Mouse (Mus musculus) cerebellum, adult 11-12 months (tissue): Measurements from ENCODE around the gene Ciapin1.

ENCODE experiments used
- DNase-seq: peaks from one replicate; pipeline ENCODE4 v3.0.0; 2022

Gene Ciapin1

DNA sequence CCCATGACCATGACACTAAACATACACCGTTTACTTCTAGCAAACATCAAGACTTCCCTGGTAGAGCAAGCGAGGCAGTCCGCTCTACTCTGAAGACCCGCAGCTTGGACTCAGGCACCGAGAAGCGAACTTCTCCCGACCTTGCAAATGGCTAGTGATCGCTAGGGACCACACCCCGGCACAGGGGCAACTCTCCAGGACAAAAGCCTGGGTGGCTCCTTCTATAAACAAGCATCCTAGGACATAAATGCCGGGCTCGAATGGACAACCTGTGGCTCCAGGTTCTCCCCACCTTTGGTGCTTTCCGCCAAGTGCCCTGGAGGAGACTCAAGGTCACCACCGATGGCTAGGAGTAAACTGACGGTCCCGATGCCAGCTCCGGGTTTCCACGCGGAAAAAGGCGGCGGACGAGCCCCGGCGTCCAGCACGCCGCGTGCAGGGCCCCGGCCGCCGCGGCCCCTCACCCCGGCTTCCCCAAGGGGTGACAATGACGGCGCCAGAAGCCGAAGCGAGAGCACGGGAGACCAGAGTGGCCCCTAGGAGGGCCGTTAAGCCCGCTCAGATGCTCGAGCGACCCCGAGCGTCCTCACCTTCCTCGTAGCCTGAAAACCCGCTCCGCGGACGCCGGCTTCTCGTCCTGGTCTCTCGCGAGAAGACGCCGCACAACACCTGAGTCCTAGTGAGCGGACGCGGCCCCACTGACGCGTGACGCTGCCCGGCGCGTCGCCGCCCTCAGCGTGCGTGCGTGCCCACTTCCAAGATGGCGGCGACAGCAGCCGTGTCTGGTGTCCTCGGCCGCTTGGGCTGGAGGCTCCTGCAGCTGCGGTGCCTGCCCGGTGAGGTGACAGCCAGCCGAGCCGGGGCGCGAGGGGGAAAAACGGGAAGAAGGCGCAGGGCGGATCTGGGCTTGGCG, at the start of gene Ciapin1, which contains the start of gene Coq9:
Gene Ciapin1, minus strand, starts transcription at position 697 of the 913 bp plus-strand sequence.
Gene Coq9, plus strand, starts transcription at position 660 of the 913 bp plus-strand sequence.
- peak; percentile 95 for DNase-seq

DNA sequence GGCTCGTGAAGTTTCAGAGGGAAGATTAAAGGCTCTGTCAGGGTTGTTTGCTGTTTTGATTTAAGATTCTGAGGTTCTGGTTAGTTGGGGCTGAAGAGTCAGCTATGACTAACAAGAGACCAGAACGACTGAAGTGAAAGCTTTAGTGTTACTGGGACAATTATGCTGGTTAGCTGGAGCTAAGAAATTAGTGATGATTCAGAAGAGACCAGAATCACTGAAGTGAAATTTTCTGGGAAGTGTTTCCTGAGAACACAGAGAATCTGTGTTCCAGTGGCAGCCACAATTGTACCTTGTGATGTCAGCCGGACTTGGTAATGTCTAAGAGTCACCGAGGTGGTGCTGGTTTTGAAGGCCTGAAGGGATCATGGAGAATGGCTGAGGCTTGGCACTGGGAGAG, 42.6 kb upstream of the Ciapin1 start:
- DNase-seq, result no peak

DNA sequence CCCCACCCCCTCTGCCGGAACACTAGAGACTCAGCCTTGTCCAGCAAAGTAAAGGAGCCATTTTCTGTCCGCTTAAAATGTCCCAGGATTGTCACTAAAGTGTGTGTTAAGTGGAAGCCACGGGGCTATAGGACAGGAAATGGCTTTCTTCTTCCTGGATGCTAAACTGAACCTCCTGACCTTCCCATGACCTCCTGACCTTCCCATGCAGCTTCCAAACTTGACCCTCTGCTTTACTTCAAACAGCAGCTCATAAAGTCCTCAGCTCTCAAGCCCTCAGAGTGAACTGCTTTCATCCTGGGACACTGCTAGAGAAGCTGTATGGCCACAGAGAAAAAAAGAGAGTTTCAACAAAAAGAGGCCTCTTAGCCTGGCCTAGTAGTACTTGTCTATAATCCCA, 38.7 kb upstream of the Ciapin1 start:
- peak; percentile 4 for DNase-seq

DNA sequence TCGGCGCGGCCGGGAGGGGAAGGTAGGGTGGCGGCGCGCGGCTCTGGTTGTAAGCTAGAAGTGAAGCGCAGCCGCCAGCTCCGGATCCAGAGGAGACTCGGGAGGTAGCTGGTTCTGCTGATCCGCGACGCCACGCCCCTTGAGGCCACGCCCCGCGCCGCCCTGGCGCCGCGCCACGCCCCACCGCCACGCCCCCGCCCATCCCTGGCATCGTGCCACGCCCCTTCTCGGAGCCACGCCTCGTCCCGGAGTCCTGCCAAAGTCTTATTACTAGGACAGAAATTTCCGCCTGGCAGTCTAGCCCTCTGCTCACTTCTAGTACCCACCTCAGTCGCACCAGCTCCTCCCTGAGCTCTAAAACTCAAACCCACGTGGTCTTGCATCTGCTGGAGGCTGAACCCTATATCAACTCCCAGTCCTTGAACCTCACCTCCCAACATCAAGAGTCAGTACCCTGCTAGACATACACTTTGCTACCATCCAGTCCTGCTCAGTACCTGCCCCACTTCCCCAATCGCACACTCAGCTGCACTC, 38.1 kb upstream of the Ciapin1 start, which contains the start of gene Dok4:
Gene Dok4, minus strand, starts transcription at position 134 of the 534 bp plus-strand sequence.
- DNase-seq, result peak; percentile 54

DNA sequence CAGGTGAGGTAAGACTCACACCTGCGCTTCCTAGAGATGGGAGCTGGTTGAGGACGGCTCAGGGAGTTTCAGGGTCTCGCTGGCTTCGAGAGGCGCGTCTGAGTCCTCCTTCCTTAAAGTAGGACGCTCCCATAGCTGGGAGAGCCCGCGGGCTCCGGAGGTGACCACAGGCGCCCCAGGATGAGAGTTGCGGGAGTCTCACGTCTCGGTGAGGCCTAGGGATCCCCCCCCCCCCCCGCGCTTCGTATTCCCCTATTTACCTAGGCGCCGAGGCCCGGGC, 37.7 kb upstream of the Ciapin1 start:
- no peak for DNase-seq

DNA sequence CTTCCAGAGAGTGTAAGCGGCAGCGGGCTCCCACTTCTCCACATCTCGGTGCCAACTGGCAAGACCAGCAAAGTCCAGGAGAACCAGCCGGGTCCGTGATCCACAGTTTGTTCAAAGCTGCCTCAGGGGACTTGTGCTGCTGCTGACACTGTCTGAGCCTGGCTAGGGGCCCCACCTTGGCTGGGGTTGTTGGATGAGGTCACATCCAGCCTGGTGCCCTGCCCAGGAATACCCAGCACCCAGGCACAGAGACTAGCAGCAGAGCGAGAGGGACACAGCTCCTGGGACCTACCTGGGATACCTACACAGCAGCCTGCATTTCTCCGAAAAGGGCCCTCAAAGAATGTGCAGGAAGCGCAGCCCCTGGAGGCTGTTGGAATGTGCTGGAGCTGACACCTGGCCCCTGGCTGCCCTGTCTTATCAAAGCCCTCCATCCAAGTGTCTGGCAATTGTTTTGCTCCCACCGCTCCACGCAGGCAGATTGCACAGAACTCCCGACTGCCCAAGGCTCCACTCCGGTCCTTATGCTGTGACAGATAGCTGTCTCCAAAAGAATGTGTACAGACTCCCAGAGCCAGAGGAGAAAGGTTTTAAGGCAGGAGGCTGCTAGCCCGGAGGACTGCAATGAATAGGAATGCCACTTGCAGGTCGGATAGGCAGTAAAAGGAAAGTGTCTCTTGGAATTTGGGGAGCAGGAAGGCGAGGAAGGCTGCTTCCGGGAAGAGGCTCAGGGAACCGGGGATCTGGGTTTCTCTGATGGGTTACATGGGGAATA, 37.1 kb upstream of the Ciapin1 start:
- peak; percentile 32 for DNase-seq

DNA sequence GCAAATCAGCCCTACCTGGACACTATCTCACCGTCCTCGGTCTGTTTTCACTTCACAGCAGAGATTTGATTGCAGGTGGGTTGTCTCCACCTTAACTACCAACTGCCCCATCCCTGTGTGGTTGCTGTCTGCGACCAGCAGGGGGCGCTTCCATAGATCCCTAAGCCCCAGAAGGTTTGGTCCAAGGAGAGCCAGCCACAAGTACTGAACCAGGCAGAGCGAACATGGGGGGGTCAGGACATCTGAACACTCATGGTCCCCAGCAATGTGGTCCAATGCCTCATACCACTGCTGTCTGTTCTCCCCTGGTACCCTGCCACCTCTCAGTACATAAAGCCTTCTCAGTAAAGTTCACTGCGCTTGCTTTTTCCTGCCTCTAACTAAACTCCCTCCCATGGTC, 36.2 kb upstream of the Ciapin1 start:
- peak; percentile 53 for DNase-seq

DNA sequence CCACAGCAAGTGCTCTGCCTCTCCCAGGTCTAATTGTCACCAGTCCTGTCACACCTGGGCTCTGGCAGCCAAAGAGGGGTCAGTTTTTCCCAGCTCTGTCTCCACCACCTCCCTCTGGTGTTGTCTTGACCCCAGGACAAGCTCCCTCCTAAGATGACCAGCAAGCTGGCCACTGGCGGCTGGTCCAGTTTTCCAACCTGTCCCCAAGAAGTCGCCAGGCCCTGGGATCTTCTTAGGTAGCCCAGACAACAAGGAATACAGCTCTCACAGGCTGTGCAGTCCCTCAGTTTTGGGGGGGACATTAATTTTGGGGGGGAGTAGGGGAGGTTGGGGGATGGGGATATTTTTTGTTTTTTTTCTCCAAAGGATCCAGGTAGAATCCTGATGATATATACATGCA, 34.4 kb upstream of the Ciapin1 start:
- DNase-seq, result no peak

DNA sequence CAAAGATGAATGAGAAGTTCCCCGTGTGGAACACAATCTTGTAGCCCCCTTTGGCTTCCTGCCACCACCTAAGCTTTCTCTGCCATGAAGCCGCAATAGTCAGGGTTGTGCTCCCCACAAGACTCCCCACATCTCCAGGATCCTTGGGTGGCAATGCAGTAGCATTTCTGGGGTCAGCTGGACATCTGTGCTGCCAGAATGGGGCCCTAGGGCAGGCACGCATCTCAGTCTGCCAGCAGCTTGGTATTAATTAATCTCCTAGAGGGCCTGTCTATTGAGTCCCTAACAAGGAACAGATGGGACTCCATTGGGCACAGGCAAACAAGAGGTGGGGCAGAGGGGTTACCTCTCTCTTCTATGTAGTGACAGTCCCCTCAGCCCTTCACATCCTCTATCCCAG, 34.0 kb upstream of the Ciapin1 start:
- no peak for DNase-seq

DNA sequence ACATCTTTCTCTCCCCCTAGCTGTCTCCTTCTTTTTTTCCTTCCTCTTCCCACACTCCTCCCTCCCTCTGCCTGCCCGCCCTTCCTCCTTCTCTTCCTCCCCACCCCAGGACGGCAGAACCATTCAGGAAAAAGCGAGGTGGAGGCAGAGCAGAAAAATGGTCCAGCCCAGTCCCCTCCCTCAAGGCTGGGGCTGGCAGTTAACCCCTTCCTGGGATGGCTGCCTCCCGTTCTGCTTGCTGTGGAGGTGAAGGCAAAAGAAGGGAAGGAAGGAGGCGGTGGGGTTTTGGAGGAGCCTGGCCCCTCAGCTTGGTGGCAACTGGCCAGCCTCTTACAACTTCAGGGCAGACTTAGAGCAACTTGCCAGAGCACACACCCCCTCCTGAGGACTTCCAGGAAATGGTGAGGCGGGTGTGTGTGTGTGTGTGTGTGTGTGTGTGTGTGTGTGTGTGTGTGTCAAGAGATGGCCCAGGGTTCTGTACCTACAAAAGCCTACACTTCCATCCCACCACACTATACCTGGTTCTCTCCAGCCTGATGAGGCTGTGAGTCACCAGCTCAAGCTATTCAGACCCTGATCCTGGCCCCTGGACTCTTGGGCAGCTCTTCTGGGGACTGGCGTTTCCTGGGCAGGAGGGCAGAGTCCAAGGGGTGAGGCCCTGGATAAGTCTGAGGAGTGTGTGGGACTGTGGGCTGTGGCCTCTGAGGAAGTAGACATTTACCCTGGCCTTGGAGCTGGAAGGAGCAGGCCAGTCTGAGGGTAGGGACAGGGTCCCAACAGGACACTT, 33.1 kb upstream of the Ciapin1 start:
- peak; percentile 65 for DNase-seq

DNA sequence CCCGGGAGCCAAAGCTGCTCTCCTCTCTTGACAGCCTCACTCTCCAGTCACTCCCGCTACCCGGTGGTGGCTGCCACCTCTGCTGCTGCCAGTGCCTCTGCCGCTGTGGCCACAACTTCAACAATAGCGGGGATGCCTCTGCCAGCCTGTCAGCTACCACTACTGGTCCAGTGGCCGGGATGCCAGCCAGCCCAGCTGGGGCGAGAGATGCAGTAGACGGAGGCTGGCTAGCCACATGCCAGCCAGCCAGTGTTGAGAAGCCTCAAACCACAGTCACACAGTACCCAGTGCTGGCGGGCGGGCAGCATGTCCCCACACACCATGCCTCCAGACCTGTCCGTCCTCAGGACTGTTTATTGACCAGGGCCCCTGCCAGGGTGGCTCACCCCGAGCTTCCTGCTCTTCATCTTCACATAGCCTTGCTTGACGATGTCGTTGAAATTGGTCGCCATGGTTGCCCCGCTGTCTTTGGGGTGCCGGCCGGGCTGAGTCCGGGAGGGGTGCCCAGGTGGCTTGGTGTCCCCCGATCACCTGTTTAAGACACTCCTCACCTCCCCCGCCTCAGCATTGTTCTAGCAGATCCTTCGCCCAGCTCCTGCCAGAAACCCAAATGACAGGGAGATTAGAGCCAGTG, 32.4 kb upstream of the Ciapin1 start:
- DNase-seq, result no peak

DNA sequence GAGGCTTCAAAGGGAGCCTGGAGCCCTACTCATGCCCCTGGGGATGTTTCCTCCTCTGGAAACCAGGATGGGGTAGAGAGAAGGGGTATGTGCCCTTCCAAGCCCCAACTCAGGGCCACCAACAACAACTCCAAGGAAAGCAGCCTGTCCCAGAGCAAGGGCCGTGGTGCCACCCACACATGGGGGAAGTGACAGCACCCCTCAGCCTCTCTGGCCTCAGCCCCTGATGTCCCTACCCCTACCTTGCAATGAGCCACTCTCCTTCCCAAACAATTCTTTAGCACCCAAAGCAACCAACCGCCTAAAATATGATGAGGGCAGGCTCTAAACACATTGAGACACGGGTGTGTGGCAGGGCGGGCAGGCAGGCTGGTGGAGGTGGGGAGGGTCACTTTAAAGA, 31.8 kb upstream of the Ciapin1 start:
- no peak for DNase-seq

DNA sequence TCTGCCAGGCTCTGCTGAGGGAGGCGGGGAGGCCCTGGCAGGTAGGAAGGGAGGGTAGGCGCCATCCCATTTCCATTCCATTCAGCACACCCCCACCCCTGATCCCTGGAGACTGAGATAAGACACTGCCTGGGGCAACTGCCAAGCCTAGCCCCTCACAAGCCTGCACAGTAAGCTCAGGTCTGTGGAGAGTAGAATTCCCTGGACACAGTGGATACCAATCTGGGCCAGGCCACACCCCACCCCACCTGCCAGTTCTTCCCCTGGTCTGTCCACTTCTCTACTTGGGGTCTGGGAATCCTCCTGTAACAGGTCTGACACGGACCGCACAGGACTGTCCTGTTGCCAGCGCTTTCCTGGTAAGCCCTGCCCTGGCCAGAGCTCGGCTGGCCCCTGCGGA, 31.0 kb upstream of the Ciapin1 start:
- no peak for DNase-seq

DNA sequence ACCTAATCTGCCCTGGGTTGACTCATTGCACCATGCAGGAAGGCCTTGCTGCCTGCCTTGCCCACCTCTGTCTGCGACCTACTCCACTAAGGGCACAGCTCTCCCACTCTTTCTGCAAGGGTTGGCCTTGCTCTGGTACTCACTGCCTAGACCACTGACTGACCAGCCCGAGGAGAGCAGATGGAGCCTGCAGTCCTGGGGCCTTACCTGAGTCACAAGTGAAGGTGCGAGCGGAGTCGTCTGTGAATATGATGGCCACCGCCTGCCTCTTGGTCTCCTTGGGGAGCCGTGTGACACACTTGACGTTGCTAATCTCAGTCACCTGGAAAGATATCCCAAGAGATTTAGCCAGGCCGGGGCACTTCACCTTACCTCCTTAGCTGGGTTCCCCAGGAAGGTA, 28.8 kb upstream of the Ciapin1 start:
- DNase-seq, result no peak

DNA sequence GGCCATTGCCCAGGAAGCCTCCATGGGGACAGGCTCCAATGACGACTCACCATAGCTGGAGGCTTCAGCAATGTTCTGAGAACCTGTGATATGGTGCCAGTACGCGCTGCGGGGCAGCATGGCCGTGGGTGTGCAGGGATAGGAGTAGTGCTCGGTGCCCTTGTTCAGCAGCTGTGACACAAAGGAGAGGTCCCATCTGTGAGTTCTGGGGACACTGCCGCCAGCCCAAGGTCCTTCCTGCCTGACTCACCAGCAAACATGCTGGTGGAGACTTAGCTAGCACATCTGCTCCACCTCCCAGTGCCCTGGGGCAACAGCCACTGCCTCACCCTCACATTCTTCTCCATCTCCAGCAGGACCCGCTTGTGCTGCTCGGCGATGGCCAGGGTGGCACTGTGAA, 27.1 kb upstream of the Ciapin1 start:
- DNase-seq, result no peak

DNA sequence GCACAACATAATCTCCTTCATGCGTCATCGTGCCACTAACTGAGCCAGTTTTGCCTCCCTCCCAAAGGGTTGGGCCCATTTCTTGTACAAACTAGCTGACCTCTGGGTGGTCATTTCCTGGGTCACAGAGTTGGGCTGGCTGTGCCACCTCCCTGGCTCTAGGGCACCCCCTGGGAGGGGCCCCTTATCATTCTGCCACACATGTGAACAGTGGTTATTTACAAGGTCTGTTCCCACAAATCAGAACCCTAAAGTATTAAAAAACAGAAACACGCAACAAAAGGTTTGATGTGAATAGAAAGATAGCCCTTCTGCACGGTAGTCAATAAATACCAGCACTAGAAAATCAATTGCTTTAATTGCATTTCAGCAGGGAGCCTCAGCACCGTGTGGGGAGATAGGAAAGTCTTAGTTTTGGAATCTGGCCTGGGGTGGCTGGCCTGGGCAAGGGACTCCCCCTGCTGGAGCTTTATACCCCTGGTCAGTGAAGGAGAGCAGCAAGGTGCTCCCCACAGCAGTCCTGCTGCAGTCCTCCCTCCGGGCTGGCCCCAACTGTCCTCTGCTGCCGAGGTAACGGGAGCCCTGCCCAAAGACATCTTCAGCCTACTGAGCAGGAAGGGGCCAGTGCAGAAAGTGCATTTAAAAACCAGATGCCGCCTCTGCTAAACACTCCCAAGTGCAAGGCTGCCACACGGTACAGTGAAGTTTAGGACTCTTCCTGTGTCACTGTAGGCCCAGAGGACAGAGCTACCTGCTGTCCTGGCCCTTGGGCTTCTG, 25.9 kb upstream of the Ciapin1 start:
- no peak for DNase-seq

DNA sequence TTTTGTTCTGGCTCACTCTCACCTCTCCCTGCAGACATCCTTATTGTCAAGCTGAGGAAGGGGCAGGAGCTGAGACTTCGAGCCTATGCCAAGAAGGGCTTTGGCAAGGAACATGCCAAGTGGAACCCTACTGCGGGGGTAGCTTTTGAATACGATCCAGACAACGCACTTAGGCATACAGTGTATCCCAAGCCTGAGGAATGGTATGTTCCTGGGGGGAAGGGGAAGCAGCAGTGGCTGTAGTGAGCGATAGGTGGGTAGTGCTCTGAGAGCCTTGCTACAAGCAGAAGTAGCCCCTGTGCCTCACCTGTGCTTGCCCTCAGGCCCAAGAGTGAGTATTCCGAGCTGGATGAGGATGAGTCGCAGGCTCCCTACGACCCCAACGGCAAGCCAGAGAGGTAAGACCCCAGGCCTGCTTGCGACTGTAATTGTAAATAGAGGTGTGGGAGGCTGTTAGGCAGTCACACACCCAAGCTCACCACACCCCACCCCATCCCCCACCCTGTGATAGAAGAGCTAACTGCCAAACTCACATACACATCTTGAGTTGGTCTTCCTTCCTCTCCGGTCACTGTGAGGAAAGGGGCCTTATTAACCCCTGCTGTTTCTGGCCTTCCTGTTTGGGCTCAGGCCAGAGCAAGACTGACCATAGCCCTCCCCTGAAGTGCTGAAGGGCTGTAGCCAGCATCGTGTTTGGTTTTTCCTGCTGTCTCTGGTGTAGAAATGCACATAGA, 24.5 kb upstream of the Ciapin1 start:
- no peak for DNase-seq

DNA sequence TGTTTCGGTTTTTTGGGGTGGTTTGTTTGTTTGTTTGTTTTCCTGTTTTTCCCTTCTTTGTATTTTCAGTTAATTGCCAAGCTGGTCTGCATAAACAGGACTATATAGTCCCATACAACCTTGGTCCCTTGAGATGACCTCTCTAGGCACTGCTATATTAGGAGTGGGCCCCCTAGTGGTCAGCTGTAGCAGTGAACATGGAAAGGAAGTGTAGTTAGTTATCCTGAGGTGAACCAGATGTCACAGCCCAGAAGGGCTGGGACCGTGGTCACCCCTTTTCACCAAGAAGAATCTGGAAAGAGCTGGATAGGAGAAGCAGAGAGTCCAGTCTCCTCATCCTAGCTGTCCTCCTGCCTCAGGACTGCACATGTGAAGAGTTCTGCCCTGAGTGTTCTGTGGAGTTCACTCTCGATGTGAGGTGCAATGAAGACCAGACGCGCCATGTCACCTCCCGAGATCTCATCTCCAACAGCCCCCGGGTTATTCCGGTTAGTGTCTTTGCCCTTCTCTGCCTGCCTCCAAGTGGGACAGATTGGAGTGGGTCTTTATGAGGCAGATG, 23.3 kb upstream of the Ciapin1 start:
- no peak for DNase-seq

DNA sequence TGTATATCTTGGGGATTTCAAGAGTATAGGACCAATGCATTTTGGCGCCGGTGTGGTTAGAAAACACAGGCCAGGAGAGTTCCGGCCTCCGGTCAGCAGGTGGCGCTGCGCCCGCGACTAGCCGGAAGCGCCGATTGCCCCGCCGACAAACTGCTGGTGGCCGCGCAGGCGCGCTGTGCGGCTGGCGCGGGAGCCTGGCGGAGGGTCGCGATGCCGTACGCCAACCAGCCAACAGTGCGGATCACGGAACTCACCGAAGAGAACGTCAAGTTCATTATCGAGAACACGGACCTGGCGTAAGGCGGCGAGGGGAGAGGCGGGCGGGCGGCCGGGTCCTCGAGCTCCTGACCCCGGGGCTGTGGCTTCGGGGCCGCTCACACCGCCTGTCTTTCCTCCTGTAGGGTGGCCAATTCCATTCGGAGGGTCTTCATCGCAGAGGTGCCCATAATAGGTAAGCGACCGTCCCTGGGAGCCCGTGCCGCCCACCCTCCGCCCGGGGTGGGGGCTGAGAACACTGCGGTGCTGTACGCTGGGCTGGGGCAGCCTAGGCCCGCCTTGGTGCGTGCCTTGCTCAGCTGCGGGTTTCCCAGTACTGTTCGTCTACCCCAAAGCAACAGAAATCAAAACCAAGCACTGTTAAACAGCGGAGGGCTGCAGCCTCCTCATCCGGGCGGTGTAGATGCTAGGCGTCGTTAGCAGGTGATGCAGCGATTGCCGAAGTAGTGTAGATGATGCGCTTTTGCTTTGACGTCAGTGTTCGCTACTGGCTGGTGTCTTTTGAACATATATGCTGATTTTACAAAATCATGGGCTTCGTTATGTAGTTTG, 19.4 kb upstream of the Ciapin1 start, which contains the start of gene Polr2c:
Gene Polr2c, plus strand, starts transcription at position 105 of the 828 bp plus-strand sequence.
- peak; percentile 90 for DNase-seq

DNA sequence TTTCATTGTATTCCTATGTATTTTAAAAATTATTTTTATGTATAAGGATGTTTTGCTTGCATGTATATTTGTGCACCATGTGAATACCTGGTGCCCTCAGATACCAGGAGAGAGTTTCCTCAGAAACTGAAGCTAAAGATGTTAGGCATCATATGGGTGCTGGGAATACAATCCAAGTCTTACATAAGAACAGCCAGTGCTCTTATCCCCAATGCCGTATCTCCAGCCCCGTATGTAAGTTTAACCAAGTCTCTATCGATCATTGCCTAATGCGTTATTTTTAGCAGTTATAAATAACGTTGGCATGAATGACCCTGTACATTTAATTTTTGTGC, 18.8 kb upstream of the Ciapin1 start:
- DNase-seq, result no peak
